28 mouse cellular contexts compared by ENCODE assay signal in the genomic region with DNA sequence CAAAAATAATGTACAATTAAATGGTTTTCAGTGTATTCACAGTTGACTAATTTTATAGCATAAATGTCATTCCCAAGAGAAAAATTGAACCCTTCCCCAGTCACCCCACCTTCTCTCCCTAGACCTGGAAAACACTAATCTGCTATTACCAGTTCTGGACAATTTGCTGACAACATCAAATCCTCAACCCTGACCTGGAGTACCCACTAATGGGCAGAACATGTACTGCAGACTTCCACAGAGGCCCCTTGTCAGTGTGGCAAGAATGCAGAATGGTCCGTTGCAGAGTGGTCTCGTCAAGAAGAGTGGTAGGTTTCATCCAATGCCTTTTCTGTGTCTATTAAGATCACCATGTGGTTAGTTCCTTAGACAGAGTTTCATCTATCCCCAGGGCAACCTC.
A peak's percentile ranks its signal among the peaks of the same experiment; 100 is the strongest.
DNase-seq lines count a peak whose midpoint lies in the region; ATAC-seq and TF ChIP-seq lines count a peak whose summit lies in the region.
"Had no signal": no experiment of that assay in that cellular context is flagged by ENCODE, and none has a peak within 500 bp of the region (broad histone marks: within the 10 kb centered on the region; RNA-seq: fewer than 3 reads in every experiment).

No protein-coding gene starts in this region.

- 89% methylated on average over 2 of the region's 2 CpGs for WGBS in forebrain, postnatal 0 days
- WGBS in forebrain, embryonic 10.5 days = 88% methylated on average over 2 of the region's 2 CpGs
- 84% methylated on average over 2 of the region's 2 CpGs for WGBS in kidney, adult 2 months
- WGBS in kidney, embryonic 14.5 days = 94% methylated on average over 2 of the region's 2 CpGs

- no peak for TF ChIP-seq POLR2A in kidney, adult 2 months (IDR thresholded peaks at IDR 0.05; ENCODE audit: low read depth, low read length)

- H3K9me3 ChIP-seq in forebrain, postnatal 0 days (ENCODE audit: low read length) = no peaks in the 10 kb centered on the region
- H3K9me3 ChIP-seq in forebrain, embryonic 10.5 days = no peaks in the 10 kb centered on the region
- H3K9me3 ChIP-seq in kidney, embryonic 14.5 days (ENCODE audit: control insufficient read depth, low read length) = no peaks in the 10 kb centered on the region
- H3K9me3 ChIP-seq in ES-E14 (ENCODE audit: control insufficient read depth, insufficient read depth, low read depth, low read length) = no peaks in the 10 kb centered on the region
- H3K9me3 ChIP-seq: embryonic facial prominence, embryonic 13.5 days; forebrain, embryonic 13.5 days; hindbrain, embryonic 12.5 days; neural tube, embryonic 15.5 days; stomach, embryonic 15.5 days had no signal

- no peak for ATAC-seq in forebrain, postnatal 0 days
- ATAC-seq in kidney, embryonic 14.5 days (ENCODE audit: low FRiP score, low TSS enrichment) = no peak
- ATAC-seq: CD4-positive, CD25-positive, alpha-beta regulatory T cell, adult 4 months; forebrain, embryonic 13.5 days; Patski had no signal

- no peak overlapping the region for H3K4me2 ChIP-seq in forebrain, postnatal 0 days (ENCODE audit: low read depth)
- H3K4me2 ChIP-seq in kidney, embryonic 14.5 days (replicated peaks; ENCODE audit: low read depth, low read length) = no peak overlapping the region
- H3K4me2 ChIP-seq: embryonic facial prominence, embryonic 13.5 days; forebrain, embryonic 13.5 days; heart, embryonic 11.5 days; hindbrain, embryonic 12.5 days; midbrain, embryonic 11.5 days; neural tube, embryonic 15.5 days; stomach, embryonic 15.5 days had no signal

- no peaks in the 10 kb centered on the region; the same call in 1 of the 2 replicates for H3K4me1 ChIP-seq in forebrain, postnatal 0 days (ENCODE audit: insufficient read depth)
- no peaks in the 10 kb centered on the region for H3K4me1 ChIP-seq in forebrain, embryonic 10.5 days
- no peaks in the 10 kb centered on the region for H3K4me1 ChIP-seq in kidney, adult 2 months (ENCODE audit: control insufficient read depth, insufficient read depth, low read length)
- H3K4me1 ChIP-seq in kidney, embryonic 14.5 days (ENCODE audit: control insufficient read depth, insufficient read depth, low read length) = peaks cover 2% of the 10 kb centered on the region; the same call in 1 of the 2 replicates
- H3K4me1 ChIP-seq in ES-E14 (ENCODE audit: control insufficient read depth in 2 of 2, insufficient read depth in 2 of 2, low read length in 2 of 2, poor library complexity in 1 of 2) = no peaks in the 10 kb centered on the region
- H3K4me1 ChIP-seq: embryonic facial prominence, embryonic 13.5 days; forebrain, embryonic 13.5 days; hindbrain, embryonic 12.5 days; stomach, embryonic 15.5 days had no signal

- H3K9ac ChIP-seq in forebrain, postnatal 0 days = no peak overlapping the region
- no peak overlapping the region for H3K9ac ChIP-seq in kidney, embryonic 14.5 days (ENCODE audit: low read depth, low read length)
- H3K9ac ChIP-seq in ES-E14 (ENCODE audit: insufficient read depth, low read depth, low read length, poor library complexity, severe bottlenecking) = no peak overlapping the region
- H3K9ac ChIP-seq: embryonic facial prominence, embryonic 13.5 days; forebrain, embryonic 13.5 days; hindbrain, embryonic 12.5 days; neural tube, embryonic 15.5 days; stomach, embryonic 15.5 days had no signal

- peak; percentile 35 for TF ChIP-seq CTCF in forebrain, postnatal 0 days (IDR thresholded peaks at IDR 0.05; ENCODE audit: low read depth)
- TF ChIP-seq CTCF in kidney, adult 2 months (conservative IDR thresholded peaks at IDR 0.05; ENCODE audit: insufficient read depth, insufficient read length, low read depth, low read length) = no peak; the same call in 1 of the 2 replicates

- H3K27ac ChIP-seq in forebrain, postnatal 0 days (ENCODE audit: low read depth, low read length) = no peak overlapping the region
- H3K27ac ChIP-seq in forebrain, embryonic 10.5 days = no peak overlapping the region
- no peak overlapping the region for H3K27ac ChIP-seq in kidney, adult 2 months (ENCODE audit: insufficient read depth, low read depth, low read length)
- H3K27ac ChIP-seq in kidney, embryonic 14.5 days (ENCODE audit: low read depth, low read length) = no peak overlapping the region
- H3K27ac ChIP-seq in ES-E14 (ENCODE audit: insufficient read depth, low read depth, low read length, poor library complexity, severe bottlenecking) = no peak overlapping the region
- H3K27ac ChIP-seq: embryonic facial prominence, embryonic 13.5 days; forebrain, embryonic 13.5 days; hindbrain, embryonic 12.5 days; neural tube, embryonic 15.5 days; stomach, embryonic 15.5 days had no signal

- in situ Hi-C loops in ES-E14 (cut with MboI; ENCODE audit: low sequenced_read_pairs in 2 of 2, unreplicated experiment in 2 of 2) = no loop called here

- DNase-seq in forebrain, postnatal 0 days = no peak
- no peak for DNase-seq in forebrain, embryonic 10.5 days (ENCODE audit: extremely low spot score, low spot score)
- peak; percentile 10 for DNase-seq in kidney, adult 2 months
- peak; percentile 22 to 35 for DNase-seq in layer of hippocampus, postnatal 10 days (ENCODE audit: low spot score in 2 of 2)
- no peak for DNase-seq in layer of hippocampus, postnatal 36 days
- no peak for DNase-seq in ES-E14 (ENCODE audit: low read depth, low spot score)
- no peak for DNase-seq in thymus, postnatal 0 days (ENCODE audit: low spot score)
- DNase-seq: adrenal gland, postnatal 36 days; cerebellum, adult 11-12 months; cerebellum, postnatal 36 days; embryo, embryonic 11 days; heart, postnatal 10 days; right cerebral cortex, adult 18-20 months; right cerebral cortex, postnatal 4 days; thymus, adult 18-20 months; thymus, postnatal 4 days had no signal

- no peak overlapping the region for H3K4me3 ChIP-seq in forebrain, postnatal 0 days (ENCODE audit: low read depth, low read length)
- H3K4me3 ChIP-seq in forebrain, embryonic 10.5 days = no peak overlapping the region
- H3K4me3 ChIP-seq in kidney, adult 2 months (ENCODE audit: insufficient read depth, low read depth, low read length) = no peak overlapping the region
- H3K4me3 ChIP-seq in kidney, embryonic 14.5 days (ENCODE audit: low read length) = no peak overlapping the region
- no peak overlapping the region for H3K4me3 ChIP-seq in ES-E14 (ENCODE audit: insufficient read depth in 1 of 2, low read depth in 1 of 2, low read length in 2 of 2, poor library complexity in 1 of 2, severe bottlenecking in 1 of 2)
- H3K4me3 ChIP-seq: embryonic facial prominence, embryonic 13.5 days; erythroblast, embryonic 14.5 days; forebrain, embryonic 13.5 days; hindbrain, embryonic 12.5 days; neural tube, embryonic 15.5 days; stomach, embryonic 15.5 days had no signal

- no peaks in the 10 kb centered on the region for H3K36me3 ChIP-seq in forebrain, postnatal 0 days (ENCODE audit: insufficient read depth)
- H3K36me3 ChIP-seq in forebrain, embryonic 10.5 days (replicated peaks) = no peaks in the 10 kb centered on the region
- H3K36me3 ChIP-seq in kidney, adult 2 months (ENCODE audit: control insufficient read depth, insufficient read depth, low read length) = no peaks in the 10 kb centered on the region
- H3K36me3 ChIP-seq in kidney, embryonic 14.5 days (ENCODE audit: control insufficient read depth, insufficient read depth, low read length) = no peaks in the 10 kb centered on the region
- no peaks in the 10 kb centered on the region for H3K36me3 ChIP-seq in ES-E14 (ENCODE audit: control insufficient read depth, insufficient read depth, low read length, poor library complexity, severe bottlenecking)
- H3K36me3 ChIP-seq: embryonic facial prominence, embryonic 13.5 days; G1E; hindbrain, embryonic 12.5 days; neural tube, embryonic 15.5 days; stomach, embryonic 15.5 days had no signal

- H3K27me3 ChIP-seq in forebrain, postnatal 0 days (ENCODE audit: insufficient read depth, low read length) = no peaks in the 10 kb centered on the region
- no peaks in the 10 kb centered on the region for H3K27me3 ChIP-seq in forebrain, embryonic 10.5 days (ENCODE audit: poor library complexity, severe bottlenecking)
- H3K27me3 ChIP-seq in kidney, adult 2 months (replicated peaks; ENCODE audit: control insufficient read depth, insufficient read depth, low read length) = no peaks in the 10 kb centered on the region
- no peaks in the 10 kb centered on the region for H3K27me3 ChIP-seq in kidney, embryonic 14.5 days (ENCODE audit: control insufficient read depth, insufficient read depth, low read length)
- H3K27me3 ChIP-seq: embryonic facial prominence, embryonic 13.5 days; forebrain, embryonic 13.5 days; hindbrain, embryonic 12.5 days; neural tube, embryonic 15.5 days; Patski; stomach, embryonic 15.5 days had no signal

TF ChIP-seq in ES-E14, 5 proteins besides CTCF, POLR2A, EP300 and RAD21:
- TF ChIP-seq CHD2 (IDR thresholded peaks at IDR 0.05; ENCODE audit: low read depth, low read length) = no peak
- peak; percentile 67 for TF ChIP-seq MAFK (IDR thresholded peaks at IDR 0.05; ENCODE audit: insufficient read depth, low read depth, low read length)
- TF ChIP-seq ZC3H11A (IDR thresholded peaks at IDR 0.05; ENCODE audit: borderline replicate concordance, low read depth, low read length) = no peak
TF ChIP-seq in ES-E14: peak in this region for 1.

Comparison
In these comparisons a context has a peak if more than half of its experiments do, and no peak if none do; other contexts are left out.
1. DNase-seq: peak in kidney, adult 2 months (single experiment) and layer of hippocampus, postnatal 10 days (2 of 2); none in forebrain, postnatal 0 days (single experiment), forebrain, embryonic 10.5 days (single experiment), layer of hippocampus, postnatal 36 days (0 of 2), ES-E14 (single experiment) and thymus, postnatal 0 days (single experiment).